Mouse (Mus musculus) bone marrow, adult 2 months (tissue): ENCODE data around the gene Lrwd1. TPM values are rescaled to one million over a fixed set of nuclear protein-coding genes. Genes with fewer than 3 reads are reported as not detected.

Experiments used
- H3K27ac ChIP-seq: fragments of 200-500 bp; 2 replicates; pipeline ENCODE4 v1.5.1; 2012; ENCODE audit warnings: low read depth, mild to moderate bottlenecking, control low read depth, inconsistent platforms, low read length; ENCODE audit not compliant: control insufficient read depth, poor library complexity, insufficient read depth
- H3K4me1 ChIP-seq: fragments of 200-500 bp; 2 replicates; pipeline ENCODE4 v1.6.1; 2011; ENCODE audit warnings: low read length; ENCODE audit not compliant: control insufficient read depth, insufficient read depth
- H3K4me3 ChIP-seq: fragments of 200-500 bp; replicated peaks from 2 replicates; pipeline ENCODE3; 2011; ENCODE audit warnings: mild to moderate bottlenecking, low read depth, low read length, control low read depth; ENCODE audit not compliant: control insufficient read depth
- CTCF ChIP-seq: fragments of 200-500 bp; IDR thresholded peaks from 2 replicates; pipeline ENCODE4 v1.5.1; 2011; ENCODE audit warnings: low read length, control low read depth; ENCODE audit not compliant: control insufficient read depth, insufficient read depth
- POLR2A ChIP-seq: fragments of 200-500 bp; IDR thresholded peaks from 2 replicates; pipeline ENCODE4 v1.6.1; 2011; ENCODE audit warnings: low read depth, mild to moderate bottlenecking, control low read depth, low read length, borderline replicate concordance; ENCODE audit not compliant: control insufficient read depth
- WGBS: fragments of 180-500 bp; shearing (Covaris S2); methylation state at CpG from one replicate; pipeline ENCODE4 v1.1.7; 2018; 5-methylcytosine and 5-hydroxymethylcytosine counted together
- polyA plus RNA-seq: library from polyadenylated mRNA; stranded (reverse); fragments of >200 nt; gene quantifications from 2 replicates; pipeline ENCODE4 v1.2.4, GENCODE M21; 2011; ENCODE audit warnings: low replicate concordance; ENCODE audit not compliant: missing spikeins, insufficient read depth, insufficient read length

The Lrwd1 gene
- polyA plus RNA-seq = 41.9 and 61.5 TPM in 2 replicates

- peaks cover 4% of the 10 kb centered on the region for H3K4me1 ChIP-seq
- TF ChIP-seq POLR2A (peak; percentile 71; the same call in 1 of the 2 replicates), CTCF (peak; percentile 68)
- under 1% methylated on average over 60 of the region's 60 CpGs for WGBS
- peak within 1 kb of the TSS; percentile 82 for H3K4me3 ChIP-seq
- peak within 1 kb of the TSS; percentile 83 for H3K27ac ChIP-seq
These were observed at the start of gene Lrwd1, which contains the start of gene Alkbh4 for GRCm38 (mm10) chr5:136135571-136136291. Lrwd1 (minus strand) TSS chr5:136136074. Alkbh4 (plus strand) TSS chr5:136136146.

GRCm38 (mm10) chr5:136183766-136184165, 47.9 kb upstream of the Lrwd1 start:
- Histone ChIP-seq H3K27ac (no peak overlapping the region), H3K4me1 (peaks cover 1% of the 10 kb centered on the region; the same call in 1 of the 2 replicates), H3K4me3 (no peak overlapping the region)
- TF ChIP-seq POLR2A = no peak
- no peak for TF ChIP-seq CTCF
- WGBS = 79% methylated on average over 7 of the region's 7 CpGs

GRCm38 (mm10) chr5:136182830-136183229, 47.0 kb upstream of the Lrwd1 start:
- Histone ChIP-seq H3K27ac (no peak overlapping the region), H3K4me3 (no peak overlapping the region), H3K4me1 (peaks cover 3% of the 10 kb centered on the region; the same call in 1 of the 2 replicates)
- 29% methylated on average over 4 of the region's 4 CpGs for WGBS
- TF ChIP-seq CTCF (no peak), POLR2A (no peak)

GRCm38 (mm10) chr5:136182049-136182448, 46.2 kb upstream of the Lrwd1 start:
- 80% methylated on average over 6 of the region's 6 CpGs for WGBS
- H3K27ac ChIP-seq = no peak overlapping the region
- H3K4me3 ChIP-seq = no peak overlapping the region
- TF ChIP-seq CTCF (no peak), POLR2A (no peak)
- peaks cover 3% of the 10 kb centered on the region; the same call in 1 of the 2 replicates for H3K4me1 ChIP-seq

GRCm38 (mm10) chr5:136181197-136181596, 45.3 kb upstream of the Lrwd1 start:
- Histone ChIP-seq H3K4me1 (peaks cover 2% of the 10 kb centered on the region; the same call in 1 of the 2 replicates), H3K4me3 (no peak overlapping the region), H3K27ac (no peak overlapping the region)
- TF ChIP-seq POLR2A (no peak), CTCF (no peak)
- WGBS = 84% methylated on average over 6 of the region's 6 CpGs

GRCm38 (mm10) chr5:136179594-136179993, 43.7 kb upstream of the Lrwd1 start:
- H3K27ac ChIP-seq = peak overlapping the region; percentile 82
- 50% methylated on average over 5 of the region's 5 CpGs for WGBS
- no peak overlapping the region for H3K4me3 ChIP-seq
- TF ChIP-seq CTCF = no peak
- TF ChIP-seq POLR2A = no peak
- H3K4me1 ChIP-seq = peaks cover 2% of the 10 kb centered on the region; the same call in 1 of the 2 replicates

GRCm38 (mm10) chr5:136173606-136174463, 38.0 kb upstream of the Lrwd1 start:
- peaks cover 3% of the 10 kb centered on the region for H3K4me1 ChIP-seq
- WGBS = 31% methylated on average over 9 of the region's 9 CpGs
- H3K27ac ChIP-seq = peak overlapping the region; percentile 23
- no peak overlapping the region for H3K4me3 ChIP-seq
- no peak for TF ChIP-seq POLR2A

GRCm38 (mm10) chr5:136172939-136173338, 37.1 kb upstream of the Lrwd1 start:
- Histone ChIP-seq H3K27ac (no peak overlapping the region), H3K4me3 (no peak overlapping the region), H3K4me1 (peaks cover 2% of the 10 kb centered on the region)
- WGBS = 78% methylated on average over 9 of the region's 9 CpGs
- no peak for TF ChIP-seq POLR2A
- no peak for TF ChIP-seq CTCF
